Mouse (Mus musculus) ovary, postnatal 10 days (tissue): ENCODE measurements around the gene Rtn1.
"Not testable (repeated sequence)": the region's sequence is repeated elsewhere in the genome, so short reads cannot be mapped to it uniquely, and the experiment has no call there.

Source experiments
- DNase-seq: peaks from one replicate; pipeline ENCODE4 v3.0.0; 2022; ENCODE audit warnings: low spot score

The Rtn1 gene

GRCm38 (mm10) chr12:72324210-72324871 lies 84.5 kb downstream of the Rtn1 start:
- no peak for DNase-seq

DNA sequence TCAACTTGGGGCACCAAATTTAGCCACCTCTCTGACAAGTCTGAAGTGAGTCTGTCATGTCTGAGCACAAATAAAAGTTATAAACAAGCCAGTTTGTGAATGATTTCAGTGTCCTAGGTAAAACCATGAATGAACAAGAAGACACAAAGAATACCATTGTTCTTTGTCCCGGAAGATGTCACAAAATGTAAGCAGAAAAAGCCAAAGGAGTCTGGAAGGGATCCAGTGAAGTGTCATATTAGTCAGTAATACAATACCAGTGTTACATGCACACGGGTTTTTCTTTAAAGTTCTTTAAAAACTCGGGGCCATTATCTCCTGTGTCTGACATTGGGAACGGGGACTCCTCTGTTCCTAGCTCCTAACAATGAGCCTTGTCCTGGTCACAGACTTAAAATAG lies 85.1 kb downstream of the Rtn1 start:
- DNase-seq = no peak

DNA sequence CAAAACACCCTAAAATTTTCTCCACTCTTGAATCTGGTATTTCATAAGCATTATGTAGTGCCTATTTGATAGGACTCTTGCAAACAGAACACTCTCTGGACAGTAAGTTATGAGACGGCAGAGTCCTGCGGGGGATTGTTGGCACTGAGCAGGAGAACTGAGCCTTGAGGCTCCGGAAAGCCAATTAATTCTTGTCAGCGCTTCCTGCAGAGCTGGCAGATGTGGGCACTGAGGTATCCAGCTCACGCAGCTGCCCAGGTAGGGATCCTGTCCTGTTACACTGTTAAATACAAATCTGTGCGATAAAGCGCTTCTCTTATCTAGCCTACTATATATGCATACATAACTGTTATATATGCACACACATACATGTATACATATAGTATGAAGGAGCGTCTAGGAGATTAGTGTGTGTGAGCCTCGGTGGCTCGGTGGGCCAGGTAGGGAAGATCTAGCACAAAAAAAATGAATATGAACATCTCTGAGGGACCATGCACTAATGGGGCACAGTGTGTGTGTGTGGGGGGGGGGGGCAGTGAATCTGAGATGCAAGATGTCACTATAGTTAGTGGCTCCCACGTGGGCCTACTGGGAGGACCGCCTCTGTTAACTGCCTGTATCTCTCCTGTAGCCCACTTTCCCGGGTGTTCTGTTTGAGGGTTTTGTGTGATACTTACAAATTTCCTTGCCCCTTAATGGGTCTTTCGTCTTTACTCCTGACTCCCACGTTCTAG lies 93.0 kb downstream of the Rtn1 start:
- DNase-seq = no peak

- DNase-seq = no peak
Measured at GRCm38 (mm10) chr12:72310818-72311217, 98.0 kb downstream of the Rtn1 start.

DNA sequence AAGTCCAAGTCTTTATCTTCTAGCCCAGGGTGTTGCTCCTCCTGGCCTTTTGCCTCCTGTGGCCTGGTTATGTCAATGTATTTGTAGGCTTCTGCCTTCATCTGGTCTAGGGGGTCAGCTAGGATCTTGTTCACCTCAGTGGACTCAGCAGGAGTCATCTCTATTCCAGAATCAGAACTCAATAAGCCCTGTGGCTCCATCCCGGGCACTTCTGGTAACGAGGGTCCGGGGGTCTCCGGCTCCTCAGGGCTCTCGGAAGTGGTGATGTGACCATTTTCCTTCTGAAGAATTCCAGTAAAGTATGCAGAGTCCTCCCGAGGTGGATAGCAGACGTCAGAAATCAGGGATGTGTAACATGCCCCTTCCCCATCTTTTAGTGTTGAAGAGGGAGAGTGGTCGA lies 100.3 kb downstream of the Rtn1 start:
- no peak for DNase-seq

GRCm38 (mm10) chr12:72306281-72306680 lies 102.6 kb downstream of the Rtn1 start:
- DNase-seq = no peak

DNA sequence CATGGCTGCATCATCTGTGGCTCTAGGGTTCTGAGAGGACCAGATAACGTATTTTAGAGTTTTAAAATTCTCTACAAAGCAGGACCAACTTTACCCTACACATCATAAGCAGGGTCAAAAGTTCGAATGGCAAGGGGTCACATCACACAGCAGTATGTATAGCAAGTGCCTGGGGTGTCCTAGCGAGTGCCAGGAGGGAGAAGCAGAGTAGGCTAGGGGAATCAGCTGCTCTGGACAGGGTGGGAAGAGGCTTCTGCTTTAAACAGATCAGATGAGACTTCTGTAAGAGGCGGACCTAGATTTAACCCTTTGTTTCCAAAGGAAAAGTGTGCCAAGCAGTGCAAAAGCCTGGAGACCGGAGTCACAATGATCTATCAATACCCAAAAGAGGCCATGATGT lies 103.4 kb downstream of the Rtn1 start:
- no peak for DNase-seq

GRCm38 (mm10) chr12:72304985-72305384 lies 103.9 kb downstream of the Rtn1 start:
- DNase-seq = no peak

DNA sequence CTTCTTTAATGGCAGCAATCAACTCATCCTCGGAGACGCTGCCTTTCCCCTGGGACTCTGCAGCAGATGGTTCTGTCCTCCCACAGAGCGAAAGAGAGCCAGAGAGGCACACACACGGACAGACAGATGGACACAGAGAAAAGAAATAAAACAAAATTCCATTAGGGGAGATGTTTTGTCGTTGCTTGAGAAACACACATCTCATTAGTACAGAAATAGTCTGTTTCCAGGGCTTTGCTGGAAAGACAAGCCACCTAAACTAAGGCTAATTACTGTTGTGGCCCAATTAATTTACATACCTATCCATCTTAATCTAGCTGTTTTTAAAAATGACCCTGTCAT lies 104.5 kb downstream of the Rtn1 start:
- DNase-seq = no peak

GRCm38 (mm10) chr12:72303624-72304346 lies 105.1 kb downstream of the Rtn1 start:
- no peak for DNase-seq

DNA sequence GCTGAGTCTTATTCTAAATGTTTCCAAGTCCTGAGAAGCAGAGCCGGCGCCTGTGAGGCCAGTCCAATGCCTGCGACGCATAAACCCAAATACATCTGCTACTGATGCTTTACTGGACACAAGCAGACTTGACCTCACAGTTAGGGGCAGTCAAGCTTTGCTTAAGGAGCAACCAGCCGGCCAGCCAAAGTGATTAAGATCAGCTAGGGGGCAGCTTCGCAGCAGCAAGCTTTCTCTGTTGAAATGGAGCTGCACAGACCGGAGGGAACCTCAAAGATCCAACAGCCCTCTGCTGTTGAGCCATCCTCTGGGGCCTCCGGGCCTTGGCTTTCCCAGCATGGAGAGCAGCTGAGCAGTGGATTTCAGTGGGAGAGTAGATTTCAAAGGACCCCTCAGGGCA lies 107.4 kb downstream of the Rtn1 start:
- no peak for DNase-seq

GRCm38 (mm10) chr12:72300971-72301370 lies 107.9 kb downstream of the Rtn1 start:
- no peak for DNase-seq

GRCm38 (mm10) chr12:72298222-72298621 lies 110.6 kb downstream of the Rtn1 start:
- DNase-seq = no peak

GRCm38 (mm10) chr12:72296552-72296951 lies 112.3 kb downstream of the Rtn1 start:
- DNase-seq = no peak

- not testable (repeated sequence) for DNase-seq
Measured at GRCm38 (mm10) chr12:72293185-72293584, 115.7 kb downstream of the Rtn1 start.

GRCm38 (mm10) chr12:72292566-72292965 lies 116.3 kb downstream of the Rtn1 start:
- no peak for DNase-seq

DNA sequence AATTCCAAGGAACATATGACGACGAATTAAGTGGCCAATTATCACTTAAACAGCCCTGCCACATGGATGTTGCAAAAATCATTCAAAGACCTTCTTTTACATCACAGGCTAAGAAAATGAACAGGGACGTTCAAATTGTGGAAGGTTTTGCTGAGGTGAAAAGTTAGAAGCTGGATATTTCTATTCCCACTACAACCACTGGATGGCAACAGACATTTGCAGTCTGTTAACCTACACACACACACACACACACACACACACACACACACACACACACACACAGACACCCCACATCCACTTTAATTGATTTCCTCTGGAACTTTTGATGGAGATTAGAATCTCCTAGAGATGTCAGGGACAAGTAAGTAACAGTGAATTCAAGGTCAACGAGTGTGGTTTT lies 117.6 kb downstream of the Rtn1 start:
- DNase-seq = no peak

DNA sequence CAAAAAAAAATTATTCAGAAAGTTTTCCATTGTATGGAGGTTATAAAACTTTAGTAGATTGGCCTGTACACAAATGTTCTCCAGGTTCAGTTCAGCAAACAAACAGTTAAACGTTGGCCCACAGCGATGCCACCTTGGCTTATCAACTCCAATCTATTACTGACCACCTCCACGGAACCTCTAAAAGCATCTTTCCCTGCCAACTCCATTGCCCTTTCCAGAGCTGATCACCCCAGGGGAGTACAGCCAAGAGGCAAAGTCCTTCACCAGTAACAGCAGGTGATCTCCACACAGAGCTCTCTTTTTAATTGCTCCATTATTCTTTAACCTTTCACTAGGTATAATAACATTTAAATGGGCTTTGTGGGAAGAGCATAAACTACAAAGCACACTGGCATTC lies 120.6 kb downstream of the Rtn1 start:
- DNase-seq = no peak

DNA sequence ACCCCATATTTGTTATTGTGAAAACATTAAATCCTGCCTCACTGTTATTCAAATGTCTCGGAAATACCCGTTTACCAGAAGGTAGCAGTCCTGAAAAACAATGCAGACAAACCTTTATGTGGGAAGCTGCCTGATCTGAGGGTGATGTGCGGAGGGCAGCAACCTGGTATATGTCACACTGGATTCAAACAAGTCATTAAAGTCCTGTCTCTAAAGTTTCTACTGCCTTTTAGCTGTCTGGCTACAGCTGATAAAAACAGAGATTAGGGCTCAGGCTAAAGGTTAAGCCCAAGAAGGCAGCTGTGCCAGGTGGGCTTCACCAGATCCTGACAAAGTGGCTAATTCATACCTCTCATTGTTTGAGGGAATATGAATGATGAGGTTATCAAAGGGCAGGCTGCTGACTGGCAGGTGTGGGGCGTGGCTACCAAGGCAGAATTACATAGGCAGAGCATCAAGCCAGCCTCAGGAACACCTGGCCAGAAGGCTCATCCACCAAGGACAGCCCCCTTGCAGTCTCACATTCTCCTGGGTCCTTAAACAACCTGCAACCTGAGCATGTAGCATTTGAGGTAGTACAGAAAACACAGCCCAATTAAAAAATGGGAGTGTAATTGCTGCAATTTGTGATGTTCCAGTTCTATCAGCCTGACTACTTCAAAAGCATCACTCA lies 121.4 kb downstream of the Rtn1 start:
- DNase-seq = no peak

- DNase-seq = no peak
Measured at GRCm38 (mm10) chr12:72285366-72286345, 123.2 kb downstream of the Rtn1 start.

- no peak for DNase-seq
Measured at GRCm38 (mm10) chr12:72284576-72284975, 124.3 kb downstream of the Rtn1 start.
